33 mouse cellular contexts compared by ENCODE assay signal in genomic region chr7:140949255-140949654, GRCm38 (mm10). TPM values are rescaled to one million over a fixed set of nuclear protein-coding genes. Genes with fewer than 3 reads are reported as not detected.
DNase-seq lines count a peak whose midpoint lies in the region; ATAC-seq and TF ChIP-seq lines count a peak whose summit lies in the region.
"Had no signal": no experiment of that assay in that cellular context is flagged by ENCODE, and none has a peak within 500 bp of the region (broad histone marks: within the 10 kb centered on the region; RNA-seq: fewer than 3 reads in every experiment).

No protein-coding gene starts in this region.

- intact Hi-C loops in heart, postnatal 14 days (cut with DNase I): no loop called here

- H3K9me3 ChIP-seq in liver, embryonic 11.5 days (ENCODE audit: control insufficient read depth, low read length): no peaks in the 10 kb centered on the region
- no peaks in the 10 kb centered on the region for H3K9me3 ChIP-seq in embryonic facial prominence, embryonic 15.5 days (replicated peaks)
- H3K9me3 ChIP-seq: forebrain, embryonic 10.5 days; forebrain, embryonic 13.5 days; heart, embryonic 13.5 days; hindbrain, embryonic 10.5 days; hindbrain, embryonic 13.5 days; intestine, embryonic 15.5 days had no signal

- H3K27ac ChIP-seq in liver, adult 2 months (replicated peaks; ENCODE audit: insufficient read depth, low read depth, low read length): peak overlapping the region; percentile 64
- H3K27ac ChIP-seq in liver, embryonic 11.5 days (ENCODE audit: low read depth, low read length): no peak overlapping the region
- H3K27ac ChIP-seq in embryonic facial prominence, embryonic 15.5 days (replicated peaks): peak overlapping the region; percentile 51; the same call in 1 of the 2 replicates
- H3K27ac ChIP-seq: forebrain, embryonic 13.5 days; hindbrain, embryonic 13.5 days; intestine, embryonic 15.5 days had no signal

- WGBS in liver, adult 2 months: 82% methylated on average over 6 of the region's 6 CpGs
- 86% methylated on average over 6 of the region's 6 CpGs for WGBS in liver, embryonic 11.5 days
- WGBS in embryonic facial prominence, embryonic 15.5 days: 82% methylated on average over 6 of the region's 6 CpGs

- peaks cover 14% of the 10 kb centered on the region; the same call in 1 of the 2 replicates for H3K4me1 ChIP-seq in liver, adult 2 months (ENCODE audit: control insufficient read depth, insufficient read depth, low read length)
- H3K4me1 ChIP-seq in liver, embryonic 11.5 days (replicated peaks; ENCODE audit: control insufficient read depth, insufficient read depth, low read length): peaks cover 24% of the 10 kb centered on the region
- peaks cover 49% of the 10 kb centered on the region for H3K4me1 ChIP-seq in embryonic facial prominence, embryonic 15.5 days

- H3K27me3 ChIP-seq in liver, adult 2 months (ENCODE audit: control insufficient read depth, insufficient read depth, low read length): no peaks in the 10 kb centered on the region
- H3K27me3 ChIP-seq in liver, embryonic 11.5 days (replicated peaks; ENCODE audit: control insufficient read depth, insufficient read depth, low read length): no peaks in the 10 kb centered on the region
- H3K27me3 ChIP-seq in embryonic facial prominence, embryonic 15.5 days: no peaks in the 10 kb centered on the region
- H3K27me3 ChIP-seq: forebrain, embryonic 13.5 days; heart, embryonic 13.5 days; hindbrain, embryonic 13.5 days; intestine, embryonic 15.5 days had no signal

- H3K4me3 ChIP-seq in liver, adult 2 months (ENCODE audit: insufficient read depth, low read depth, low read length): no peak overlapping the region
- no peak overlapping the region for H3K4me3 ChIP-seq in liver, embryonic 11.5 days (ENCODE audit: low read depth, low read length)
- no peak overlapping the region for H3K4me3 ChIP-seq in embryonic facial prominence, embryonic 15.5 days (replicated peaks)
- H3K4me3 ChIP-seq: forebrain, embryonic 10.5 days; forebrain, embryonic 13.5 days; heart, embryonic 13.5 days; hindbrain, embryonic 10.5 days; hindbrain, embryonic 13.5 days; intestine, embryonic 15.5 days had no signal

- ATAC-seq in liver, embryonic 11.5 days (replicated peaks; ENCODE audit: low FRiP score): no peak
- no peak for ATAC-seq in embryonic facial prominence, embryonic 15.5 days (ENCODE audit: insufficient number of reproducible peaks, low FRiP score, low TSS enrichment, low read depth)
- ATAC-seq: CD4-positive, CD25-positive, alpha-beta regulatory T cell, adult 4 months; forebrain, embryonic 13.5 days; forebrain, embryonic 16.5 days; hindbrain, embryonic 16.5 days; intestine, embryonic 15.5 days had no signal

- DNase-seq in heart, adult 11 months: peak; percentile 89
- DNase-seq in heart, postnatal 14 days: no peak
- no peak for DNase-seq in liver, adult 2 months (ENCODE audit: extremely low read depth, low read depth, low spot score)
- no peak for DNase-seq in liver, embryonic 11.5 days (ENCODE audit: low spot score)
- no peak for DNase-seq in adrenal gland, adult 2 months
- DNase-seq: adrenal gland, adult 8-10 months; cerebellum, adult 11-12 months; cerebellum, adult 8-10 months; cerebellum, postnatal 10 days; cerebellum, postnatal 36 days; embryo, embryonic 11 days; gastrocnemius, postnatal 25 days; kidney, adult 11 months had no signal

- no peaks in the 10 kb centered on the region for H3K36me3 ChIP-seq in liver, adult 2 months (ENCODE audit: control insufficient read depth, insufficient read depth, low read length)
- peaks cover 7% of the 10 kb centered on the region; the same call in 1 of the 2 replicates for H3K36me3 ChIP-seq in liver, embryonic 11.5 days (ENCODE audit: control insufficient read depth, insufficient read depth, low read length)
- H3K36me3 ChIP-seq in embryonic facial prominence, embryonic 15.5 days: peaks cover 60% of the 10 kb centered on the region
- H3K36me3 ChIP-seq: hindbrain, embryonic 13.5 days had no signal

- no peak overlapping the region for H3K4me2 ChIP-seq in liver, embryonic 11.5 days
- H3K4me2 ChIP-seq in embryonic facial prominence, embryonic 15.5 days (replicated peaks): no peak overlapping the region
- H3K4me2 ChIP-seq: forebrain, embryonic 13.5 days; heart, embryonic 13.5 days; hindbrain, embryonic 13.5 days; intestine, embryonic 15.5 days had no signal

- no peak overlapping the region for H3K9ac ChIP-seq in liver, adult 2 months (ENCODE audit: low read depth, low read length)
- H3K9ac ChIP-seq in liver, embryonic 11.5 days (ENCODE audit: low read depth, low read length): no peak overlapping the region
- H3K9ac ChIP-seq in embryonic facial prominence, embryonic 15.5 days: no peak overlapping the region
- H3K9ac ChIP-seq: forebrain, embryonic 13.5 days; heart, embryonic 13.5 days; hindbrain, embryonic 13.5 days; intestine, embryonic 15.5 days had no signal

- TF ChIP-seq POLR2A in liver, adult 2 months (IDR thresholded peaks at IDR 0.05; ENCODE audit: extremely low read depth, insufficient read depth, low read length): no peak

- TF ChIP-seq CTCF in liver, adult 2 months (IDR thresholded peaks at IDR 0.05; ENCODE audit: low read depth, low read length): no peak

- H3K79me2 ChIP-seq in liver, adult 2 months (ENCODE audit: control insufficient read depth, insufficient read depth, low read length): peaks cover 8% of the 10 kb centered on the region; the same call in 1 of the 2 replicates

RNA-seq across cellular contexts. Expression of gene Ifitm5, which starts 0.8 kb away (rescaled TPM):
- total RNA-seq in heart, postnatal 14 days (2021): under 1 TPM; 0.38 to 0.80 TPM
- total RNA-seq in liver, adult 2 months (2014; rRNA removed): 0.40 and 0.55 TPM in 2 replicates
- 0.76 and 1.0 TPM in 2 replicates for polyA plus RNA-seq in liver, adult 2 months (2012; rRNA removed)
- 0.58 and 0.60 TPM in 2 replicates for polyA plus RNA-seq in liver, embryonic 11.5 days (2014; fragmentation: Nextera tagmentation; extraction: Ambion mirVana)
- 110 and 112 TPM in 2 replicates for polyA plus RNA-seq in embryonic facial prominence, embryonic 15.5 days (2015; fragmentation: Nextera tagmentation; extraction: Ambion mirVana)
- 1 to 10 TPM in 1 of 2 experiments, under 1 TPM in 1; 0.78 to 1.3 TPM for total RNA-seq in adrenal gland, adult 2 months (2021)
- polyA plus RNA-seq in adrenal gland, adult 2 months (2012; rRNA removed): 1.2 and 2.7 TPM in 2 replicates
- total RNA-seq: gastrocnemius, adult 18-20 months had no signal
- polyA plus RNA-seq: CD4-positive, CD25-positive, alpha-beta regulatory T cell, adult 4 months; cortical plate, adult 2 months had no signal

RNA-seq across cellular contexts. Expression of gene Gm45717, which starts 6.5 kb away (rescaled TPM):
- not detected for total RNA-seq in heart, postnatal 14 days (2021)
- not detected in 2 replicates for total RNA-seq in liver, adult 2 months (2014; rRNA removed)
- not detected in 2 replicates for polyA plus RNA-seq in liver, adult 2 months (2012; rRNA removed)
- not detected in 2 replicates for polyA plus RNA-seq in liver, embryonic 11.5 days (2014; fragmentation: Nextera tagmentation; extraction: Ambion mirVana)
- 0.96 TPM in 1 of 2 replicates, not detected in the other for polyA plus RNA-seq in embryonic facial prominence, embryonic 15.5 days (2015; fragmentation: Nextera tagmentation; extraction: Ambion mirVana)
- total RNA-seq in adrenal gland, adult 2 months (2021): not detected
- polyA plus RNA-seq in adrenal gland, adult 2 months (2012; rRNA removed): not detected in 2 replicates
- total RNA-seq: adrenal gland, adult 8-10 months; adrenal gland, postnatal 25 days; gastrocnemius, adult 18-20 months; gastrocnemius, postnatal 25 days; heart, adult 8-10 months; heart, postnatal 25 days; MEL had no signal
- polyA plus RNA-seq: brain, embryonic 14.5 days; C2C12; cortical plate, adult 2 months; embryonic facial prominence, embryonic 11.5 days; forebrain, embryonic 13.5 days; forebrain, embryonic 16.5 days; heart, embryonic 13.5 days; heart, embryonic 16.5 days; hindbrain, embryonic 13.5 days; hindbrain, embryonic 16.5 days had no signal

RNA-seq across cellular contexts. Expression of gene Ifitm2, which starts 6.5 kb away (rescaled TPM):
- total RNA-seq in heart, postnatal 14 days (2021): 100 to 1,000 TPM; 130 TPM
- total RNA-seq in liver, adult 2 months (2014; rRNA removed): 270 and 282 TPM in 2 replicates
- 968 and 1,028 TPM in 2 replicates for polyA plus RNA-seq in liver, adult 2 months (2012; rRNA removed)
- polyA plus RNA-seq in liver, embryonic 11.5 days (2014; fragmentation: Nextera tagmentation; extraction: Ambion mirVana): 478 and 500 TPM in 2 replicates
- polyA plus RNA-seq in embryonic facial prominence, embryonic 15.5 days (2015; fragmentation: Nextera tagmentation; extraction: Ambion mirVana): 1,542 and 1,589 TPM in 2 replicates
- total RNA-seq in adrenal gland, adult 2 months (2021): 100 to 1,000 TPM; 504 to 654 TPM
- polyA plus RNA-seq in adrenal gland, adult 2 months (2012; rRNA removed): 947 and 952 TPM in 2 replicates

RNA-seq across cellular contexts. Expression of gene Pgghg, which starts 8.1 kb away (rescaled TPM):
- total RNA-seq in heart, postnatal 14 days (2021): 1 to 10 TPM; 7.4 to 7.7 TPM
- 16.6 and 19.1 TPM in 2 replicates for total RNA-seq in liver, adult 2 months (2014; rRNA removed)
- polyA plus RNA-seq in liver, adult 2 months (2012; rRNA removed): 41.3 and 43.3 TPM in 2 replicates
- polyA plus RNA-seq in liver, embryonic 11.5 days (2014; fragmentation: Nextera tagmentation; extraction: Ambion mirVana): 13.1 and 13.2 TPM in 2 replicates
- 26.3 and 29.0 TPM in 2 replicates for polyA plus RNA-seq in embryonic facial prominence, embryonic 15.5 days (2015; fragmentation: Nextera tagmentation; extraction: Ambion mirVana)
- 10 to 100 TPM; 26.5 to 48.7 TPM for total RNA-seq in adrenal gland, adult 2 months (2021)
- polyA plus RNA-seq in adrenal gland, adult 2 months (2012; rRNA removed): 56.0 and 59.0 TPM in 2 replicates

RNA-seq across cellular contexts. Expression of gene Ifitm1, which starts 17.8 kb away (rescaled TPM):
- total RNA-seq in heart, postnatal 14 days (2021): 1 to 10 TPM; 3.1 to 4.2 TPM
- 11.2 and 11.3 TPM in 2 replicates for total RNA-seq in liver, adult 2 months (2014; rRNA removed)
- polyA plus RNA-seq in liver, adult 2 months (2012; rRNA removed): 48.6 and 79.4 TPM in 2 replicates
- 32.7 and 33.5 TPM in 2 replicates for polyA plus RNA-seq in liver, embryonic 11.5 days (2014; fragmentation: Nextera tagmentation; extraction: Ambion mirVana)
- 126 and 137 TPM in 2 replicates for polyA plus RNA-seq in embryonic facial prominence, embryonic 15.5 days (2015; fragmentation: Nextera tagmentation; extraction: Ambion mirVana)
- 10 to 100 TPM in 1 of 2 experiments, 1 to 10 TPM in 1; 7.6 to 14.6 TPM for total RNA-seq in adrenal gland, adult 2 months (2021)
- 23.9 and 29.4 TPM in 2 replicates for polyA plus RNA-seq in adrenal gland, adult 2 months (2012; rRNA removed)
- polyA plus RNA-seq: CD4-positive, CD25-positive, alpha-beta regulatory T cell, adult 4 months had no signal

Comparison
In these comparisons a context has a peak if more than half of its experiments do, and no peak if none do; other contexts are left out.
1. RNA of gene Ifitm5, which starts 0.8 kb away (polyA plus RNA-seq): 110 to 112 TPM in embryonic facial prominence, embryonic 15.5 days; 1.2 to 2.7 TPM in adrenal gland, adult 2 months, 0.76 to 1.0 TPM in liver, adult 2 months and 0.58 to 0.60 TPM in liver, embryonic 11.5 days; every median in the first group is over 10 times any median in the second.